Mouse (Mus musculus) brain, adult 2 months (tissue): ENCODE measurements around the gene Olfr1012.
"Not testable (repeated sequence)": the region's sequence is repeated elsewhere in the genome, so short reads cannot be mapped to it uniquely, and the experiment has no call there.

Source experiments
- DNase-seq: peaks from one replicate; pipeline ENCODE4 v3.0.0; 2011; ENCODE audit warnings: low read depth, low spot score

Olfr1012 gene

GRCm38 (mm10) chr2:85762666-85763065 lies at the start of gene Olfr1012:
Olfr1012 (minus strand) TSS chr2:85762766.
- DNase-seq, result no peak

DNA sequence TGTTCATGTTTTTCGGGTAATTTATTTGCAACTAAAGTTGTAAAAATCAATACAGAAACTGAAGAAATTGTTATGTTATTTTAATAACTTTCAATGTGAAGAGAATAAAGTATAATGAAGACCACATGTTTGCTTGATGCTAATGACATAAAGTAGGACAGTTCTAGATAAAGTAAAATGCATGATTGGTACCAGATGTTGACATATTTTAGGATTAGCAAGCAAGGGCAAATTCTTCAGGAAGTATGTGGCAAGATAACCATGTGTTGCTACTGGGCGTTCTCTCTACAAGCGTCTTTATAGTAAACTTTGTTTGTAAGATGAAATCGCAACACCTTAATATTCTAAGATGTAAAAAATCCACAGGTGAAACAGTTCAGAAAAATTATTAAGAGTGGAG lies 41.9 kb upstream of the Olfr1012 start:
- no peak for DNase-seq

DNA sequence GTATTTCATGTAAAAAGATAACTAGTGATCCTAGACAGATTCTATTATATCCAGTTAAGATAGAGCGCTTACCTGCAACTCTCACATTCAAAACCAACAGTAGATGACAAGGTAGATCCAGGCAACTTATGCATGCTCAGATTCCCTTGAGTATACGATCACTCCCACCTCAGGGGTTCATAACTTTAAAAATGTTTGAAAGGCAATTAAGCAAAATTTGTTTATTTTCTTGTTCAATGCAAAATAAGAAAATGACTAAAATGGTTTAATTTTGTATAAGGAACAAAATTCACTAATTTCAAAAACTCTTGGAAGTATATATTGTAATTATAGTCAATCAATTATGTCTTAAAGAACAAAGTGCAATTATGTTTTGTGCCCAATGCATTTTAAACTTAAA lies 39.9 kb upstream of the Olfr1012 start, which contains the start of gene Olfr1016:
TSS of gene Olfr1016 (minus strand) at position 101 of the 400 bp plus-strand sequence.
- no peak for DNase-seq

- peak; percentile 9 for DNase-seq
Observed at GRCm38 (mm10) chr2:85792331-85792730, 29.8 kb upstream of the Olfr1012 start.

DNA sequence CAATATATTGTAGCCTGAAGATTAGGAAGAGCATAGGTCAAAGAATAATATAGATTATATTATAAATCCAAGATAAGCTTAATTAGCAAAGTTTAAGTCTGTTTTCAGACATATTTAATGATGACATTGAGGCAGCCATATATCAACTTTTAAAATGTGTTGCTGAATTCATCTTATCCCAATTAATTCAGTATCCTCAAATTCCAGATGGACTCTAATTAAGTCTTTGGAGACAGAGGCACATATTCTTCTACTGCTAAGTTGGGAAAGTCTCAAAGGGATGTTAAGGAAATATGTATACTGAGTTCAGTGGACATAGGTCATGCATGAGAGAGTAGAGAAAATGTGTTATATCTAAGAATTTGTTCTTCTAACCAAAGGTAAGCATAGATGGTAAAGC lies 19.2 kb upstream of the Olfr1012 start, which contains the start of gene Olfr1015:
TSS of gene Olfr1015 (plus strand) at position 301 of the 400 bp plus-strand sequence.
- no peak for DNase-seq

DNA sequence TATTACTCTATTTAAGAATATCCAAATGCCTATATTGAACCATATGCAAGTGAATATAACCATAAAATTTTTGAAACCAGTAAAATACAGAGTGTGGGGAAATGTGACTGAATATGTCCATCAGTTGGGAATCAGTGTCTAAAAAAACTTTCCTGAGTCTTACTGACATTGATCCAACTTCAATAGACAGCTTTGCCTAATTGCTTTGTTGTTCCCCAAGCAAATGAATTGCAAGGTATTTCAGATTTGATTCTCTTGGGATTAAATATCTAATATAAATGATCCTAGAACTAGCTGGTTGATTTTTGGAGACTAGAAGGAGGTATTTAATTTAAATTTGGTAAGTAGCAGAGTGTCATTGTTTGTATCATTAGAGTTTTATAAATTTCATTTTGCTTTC lies 9.8 kb upstream of the Olfr1012 start, which contains the start of gene Olfr1014:
TSS of gene Olfr1014 (plus strand) at position 301 of the 400 bp plus-strand sequence.
- DNase-seq, result no peak

GRCm38 (mm10) chr2:85766798-85767197 lies 4.2 kb upstream of the Olfr1012 start, which contains the start of gene Olfr1013:
Olfr1013 (plus strand) TSS chr2:85767098.
- DNase-seq, result no peak

DNA sequence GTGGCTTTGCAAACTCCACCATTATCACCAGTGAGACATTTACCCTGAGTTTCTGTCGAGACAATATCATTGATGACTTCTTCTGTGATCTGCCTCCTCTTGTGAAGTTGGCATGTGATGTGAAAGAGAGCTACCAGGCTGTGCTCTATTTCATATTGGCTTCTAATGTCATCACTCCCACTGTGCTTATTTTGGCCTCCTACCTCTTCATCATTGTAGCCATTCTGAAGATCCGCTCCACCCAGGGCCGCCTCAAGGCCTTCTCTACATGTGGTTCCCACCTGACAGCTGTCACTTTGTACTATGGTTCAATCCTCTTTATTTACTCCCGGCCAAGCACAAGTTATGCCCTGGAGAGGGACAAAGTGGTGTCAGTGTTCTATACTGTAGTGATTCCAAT lies 8.7 kb downstream of the Olfr1012 start:
- no peak for DNase-seq

GRCm38 (mm10) chr2:85725793-85726192 lies 36.8 kb downstream of the Olfr1012 start:
- peak; percentile 35 for DNase-seq

GRCm38 (mm10) chr2:85715119-85715518 lies 47.4 kb downstream of the Olfr1012 start, which contains the start of gene Olfr1009:
Olfr1009 (plus strand) TSS chr2:85715419.
- DNase-seq, result no peak

DNA sequence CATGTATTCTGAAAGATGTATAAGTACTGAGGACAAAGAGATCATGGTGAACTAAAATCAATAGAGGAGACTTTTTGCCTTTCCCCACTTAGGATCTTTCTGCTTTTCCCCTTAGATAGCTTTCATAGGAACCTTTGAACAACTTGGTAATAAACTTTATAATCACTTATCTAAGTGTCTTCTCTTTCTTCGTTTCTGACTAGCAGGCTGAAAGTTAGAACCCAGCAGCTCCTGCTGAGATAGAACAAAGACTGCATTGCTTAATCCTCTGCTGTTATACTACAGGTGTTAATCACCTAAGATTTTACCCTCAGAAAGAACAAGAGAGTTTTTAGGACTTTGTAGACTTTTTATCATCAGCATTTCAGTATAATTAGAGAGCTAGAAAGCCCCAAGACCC lies 51.4 kb downstream of the Olfr1012 start:
- DNase-seq, result no peak

DNA sequence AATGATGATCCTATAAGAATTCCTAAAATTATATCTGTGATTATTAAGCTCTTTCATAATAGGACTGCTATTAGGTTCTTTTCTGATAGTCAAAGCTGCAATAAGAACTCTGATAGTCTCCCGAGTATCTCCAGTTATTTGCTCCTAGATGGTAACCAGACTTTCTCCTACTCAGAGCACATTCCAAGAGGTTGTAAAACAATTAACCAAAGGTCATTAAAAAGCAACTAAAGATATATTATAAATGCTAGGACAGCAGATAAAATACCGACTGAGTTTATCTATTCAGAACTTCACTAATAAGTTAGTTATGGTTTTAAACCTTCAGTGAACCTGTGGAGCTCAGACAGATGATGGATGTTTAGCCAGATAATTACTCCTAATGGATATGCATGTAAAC lies 51.9 kb downstream of the Olfr1012 start:
- DNase-seq, result not testable (repeated sequence)
